Mouse (Mus musculus): ENCODE measurements around the gene Gm21698. TPM values are rescaled to one million over a fixed set of nuclear protein-coding genes. Genes with fewer than 3 reads are reported as not detected.
"Not testable (repeated sequence)": the region's sequence is repeated elsewhere in the genome, so short reads cannot be mapped to it uniquely, and the experiment has no call there.

The Gm21698 gene
- polyA plus RNA-seq, 1 experiment from 2014 or later = 0.26 TPM

DNA sequence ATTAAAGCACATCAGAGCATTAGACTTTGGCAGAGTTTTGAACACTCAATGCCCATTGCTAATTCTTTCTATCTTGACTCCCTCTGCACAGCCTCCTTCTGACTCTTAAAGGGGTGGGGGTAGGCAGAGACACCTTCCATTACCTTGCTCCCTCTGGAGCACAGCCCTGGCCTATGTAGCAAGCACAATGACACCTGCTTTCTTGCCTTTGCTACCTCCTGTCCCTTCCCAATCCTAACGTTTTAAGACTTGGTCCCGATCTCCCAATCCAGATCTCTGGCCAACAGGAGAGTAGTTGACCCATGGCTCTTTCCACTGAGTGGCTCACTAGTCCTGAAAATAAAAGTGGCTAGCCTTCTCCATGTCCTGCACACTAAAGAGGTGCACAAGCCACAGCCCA, 43.1 kb downstream of the Gm21698 start:
- not testable (repeated sequence) for H3K4me3 ChIP-seq (ENCODE audit: low read depth, low read length); H3K9me3 ChIP-seq (replicated peaks; ENCODE audit: control insufficient read depth, low read length); H3K27me3 ChIP-seq (ENCODE audit: control insufficient read depth, insufficient read depth, low read length); H3K27ac ChIP-seq (ENCODE audit: low read depth, low read length); H3K4me1 ChIP-seq (ENCODE audit: control insufficient read depth, insufficient read depth, low read length); H3K9ac ChIP-seq (ENCODE audit: low read depth, low read length); H3K4me2 ChIP-seq; H3K36me3 ChIP-seq (ENCODE audit: control insufficient read depth, insufficient read depth, low read length); ATAC-seq (replicated peaks; ENCODE audit: insufficient number of reproducible peaks, low FRiP score, low TSS enrichment)
- 70% methylated on average over 2 of the region's 2 CpGs for WGBS (ENCODE audit: insufficient replicate concordance)

GRCm38 (mm10) chr5:25942281-25942680, 46.2 kb downstream of the Gm21698 start, which contains the start of gene Gm21663:
Gene Gm21663, minus strand, starts transcription at chr5:25942381.
- H3K36me3 ChIP-seq (ENCODE audit: control insufficient read depth, insufficient read depth, low read length); H3K4me3 ChIP-seq (ENCODE audit: low read depth, low read length); ATAC-seq (replicated peaks; ENCODE audit: insufficient number of reproducible peaks, low FRiP score, low TSS enrichment); H3K9me3 ChIP-seq (replicated peaks; ENCODE audit: control insufficient read depth, low read length); H3K9ac ChIP-seq (ENCODE audit: low read depth, low read length); H3K4me2 ChIP-seq; H3K27me3 ChIP-seq (ENCODE audit: control insufficient read depth, insufficient read depth, low read length); H3K27ac ChIP-seq (ENCODE audit: low read depth, low read length); H3K4me1 ChIP-seq (ENCODE audit: control insufficient read depth, insufficient read depth, low read length): not testable (repeated sequence)
- WGBS (ENCODE audit: insufficient replicate concordance) = 49% methylated on average over 2 of the region's 2 CpGs

Other genes starting within 250 kb of the Gm21698 start
- 37.4 and 42.5 TPM in 2 replicates for gene Actr3b, start 228.7 kb downstream of the Gm21698 start, polyA plus RNA-seq (2014; fragmentation: Nextera tagmentation; extraction: Ambion mirVana)
- 0.06 and 0.20 TPM in 2 replicates for gene Gm21663, start 46.3 kb downstream of the Gm21698 start, polyA plus RNA-seq (2014; fragmentation: Nextera tagmentation; extraction: Ambion mirVana)
- 0.07 TPM in 1 of 2 replicates, not detected in the other for gene Gm21671, start 34.2 kb downstream of the Gm21698 start, polyA plus RNA-seq (2014; fragmentation: Nextera tagmentation; extraction: Ambion mirVana)
- 0.16 and 0.27 TPM in 2 replicates for gene Gm21680, start 16.0 kb downstream of the Gm21698 start, polyA plus RNA-seq (2014; fragmentation: Nextera tagmentation; extraction: Ambion mirVana)
- gene Gm1979, start 16.1 kb upstream of the Gm21698 start, polyA plus RNA-seq (2014; fragmentation: Nextera tagmentation; extraction: Ambion mirVana) = 0.31 TPM in 1 of 2 replicates, not detected in the other
- gene Gm5862, start 34.3 kb upstream of the Gm21698 start, polyA plus RNA-seq (2014; fragmentation: Nextera tagmentation; extraction: Ambion mirVana) = not detected in 2 replicates
- not detected in 2 replicates for gene Speer4a, start 50.9 kb upstream of the Gm21698 start, polyA plus RNA-seq (2014; fragmentation: Nextera tagmentation; extraction: Ambion mirVana)
- 0.07 TPM in 1 of 2 replicates, not detected in the other for gene Gm7347, start 69.9 kb upstream of the Gm21698 start, polyA plus RNA-seq (2014; fragmentation: Nextera tagmentation; extraction: Ambion mirVana)
- not detected in 2 replicates for gene Gm10471, start 100.6 kb upstream of the Gm21698 start, polyA plus RNA-seq (2014; fragmentation: Nextera tagmentation; extraction: Ambion mirVana)
- not detected in 2 replicates for gene 5031410I06Rik, start 116.7 kb upstream of the Gm21698 start, polyA plus RNA-seq (2014; fragmentation: Nextera tagmentation; extraction: Ambion mirVana)
- not detected in 2 replicates for gene Gm10220, start 132.8 kb upstream of the Gm21698 start, polyA plus RNA-seq (2014; fragmentation: Nextera tagmentation; extraction: Ambion mirVana)

All from heart, embryonic 11.5 days (tissue).